Mouse (Mus musculus) heart, embryonic 10.5 days (tissue): ENCODE data around the gene Vps35l. TPM values are rescaled to one million over a fixed set of nuclear protein-coding genes. Genes with fewer than 3 reads are reported as not detected.
A peak's percentile ranks its signal among the peaks of the same experiment; 100 is the strongest.

Experiments used
- DNase-seq: peaks from one replicate; pipeline ENCODE4 v3.0.0-alpha.2; 2017; ENCODE audit warnings: low spot score
- H3K27ac ChIP-seq: fragments of 300-500 bp; sonication (generic); 2 replicates; pipeline ENCODE4 v1.5.1; 2016; ENCODE audit warnings: mild to moderate bottlenecking
- H3K27me3 ChIP-seq: fragments of 300-500 bp; sonication (generic); 2 replicates; pipeline ENCODE4 v1.6.1; 2016; ENCODE audit warnings: mild to moderate bottlenecking; ENCODE audit not compliant: poor library complexity, insufficient read depth, severe bottlenecking
- H3K36me3 ChIP-seq: fragments of 300-500 bp; sonication (generic); 2 replicates; pipeline ENCODE4 v1.6.1; 2016; ENCODE audit warnings: mild to moderate bottlenecking, moderate library complexity
- H3K4me1 ChIP-seq: fragments of 300-500 bp; sonication (generic); 2 replicates; pipeline ENCODE4 v1.6.1; 2016; ENCODE audit warnings: mild to moderate bottlenecking
- H3K4me3 ChIP-seq: fragments of 300-500 bp; sonication (generic); 2 replicates; pipeline ENCODE4 v1.5.1; 2016; ENCODE audit warnings: mild to moderate bottlenecking, moderate library complexity
- H3K9me3 ChIP-seq: fragments of 300-500 bp; sonication (generic); 2 replicates; pipeline ENCODE4 v1.6.1; 2016; ENCODE audit warnings: mild to moderate bottlenecking, moderate library complexity
- WGBS: fragments of 180-500 bp; shearing (Covaris S2); methylation state at CpG from one replicate; pipeline ENCODE4 v1.1.7; 2016; 5-methylcytosine and 5-hydroxymethylcytosine counted together
- polyA plus RNA-seq: library from polyadenylated mRNA; unstranded; fragments of >200 nt; fragmentation: Nextera tagmentation; extraction: Ambion mirVana; gene quantifications from 2 replicates; pipeline ENCODE4 v1.2.1, GENCODE M21; 2016

Gene Vps35l
- polyA plus RNA-seq, 1 experiment from 2014 or later, result 52.3 TPM

DNA sequence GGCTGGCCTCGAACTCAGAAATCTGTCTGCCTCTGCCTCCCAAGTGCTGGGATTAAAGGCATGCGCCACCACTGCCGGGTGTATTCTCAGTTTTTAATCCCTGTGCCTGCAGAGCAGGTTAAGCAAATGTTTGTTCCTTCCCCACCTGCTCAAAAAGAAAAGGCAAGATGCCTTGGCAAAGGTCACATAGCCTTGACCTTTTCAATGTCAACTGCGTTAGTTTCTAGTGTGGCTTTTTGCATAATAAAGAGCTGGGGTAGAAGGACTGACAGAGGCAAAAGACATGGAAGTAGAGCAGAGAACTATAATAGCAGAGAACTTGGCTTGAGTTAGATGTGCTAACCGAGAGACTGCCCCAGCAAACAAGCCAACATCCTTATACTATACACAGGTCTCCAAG is 29.2 kb upstream of the Vps35l start:
- Histone ChIP-seq H3K27ac (no peak overlapping the region), H3K9me3 (no peaks in the 10 kb centered on the region), H3K4me3 (no peak overlapping the region), H3K4me1 (peaks cover 6% of the 10 kb centered on the region; the same call in 1 of the 2 replicates), H3K36me3 (0 out of 2 replicates have a peak, but pooled peaks cover 2% of the 10 kb centered on the region), H3K27me3 (no peaks in the 10 kb centered on the region)
- DNase-seq, result no peak
- WGBS, result 67% methylated on average over 5 of the region's 5 CpGs

DNA sequence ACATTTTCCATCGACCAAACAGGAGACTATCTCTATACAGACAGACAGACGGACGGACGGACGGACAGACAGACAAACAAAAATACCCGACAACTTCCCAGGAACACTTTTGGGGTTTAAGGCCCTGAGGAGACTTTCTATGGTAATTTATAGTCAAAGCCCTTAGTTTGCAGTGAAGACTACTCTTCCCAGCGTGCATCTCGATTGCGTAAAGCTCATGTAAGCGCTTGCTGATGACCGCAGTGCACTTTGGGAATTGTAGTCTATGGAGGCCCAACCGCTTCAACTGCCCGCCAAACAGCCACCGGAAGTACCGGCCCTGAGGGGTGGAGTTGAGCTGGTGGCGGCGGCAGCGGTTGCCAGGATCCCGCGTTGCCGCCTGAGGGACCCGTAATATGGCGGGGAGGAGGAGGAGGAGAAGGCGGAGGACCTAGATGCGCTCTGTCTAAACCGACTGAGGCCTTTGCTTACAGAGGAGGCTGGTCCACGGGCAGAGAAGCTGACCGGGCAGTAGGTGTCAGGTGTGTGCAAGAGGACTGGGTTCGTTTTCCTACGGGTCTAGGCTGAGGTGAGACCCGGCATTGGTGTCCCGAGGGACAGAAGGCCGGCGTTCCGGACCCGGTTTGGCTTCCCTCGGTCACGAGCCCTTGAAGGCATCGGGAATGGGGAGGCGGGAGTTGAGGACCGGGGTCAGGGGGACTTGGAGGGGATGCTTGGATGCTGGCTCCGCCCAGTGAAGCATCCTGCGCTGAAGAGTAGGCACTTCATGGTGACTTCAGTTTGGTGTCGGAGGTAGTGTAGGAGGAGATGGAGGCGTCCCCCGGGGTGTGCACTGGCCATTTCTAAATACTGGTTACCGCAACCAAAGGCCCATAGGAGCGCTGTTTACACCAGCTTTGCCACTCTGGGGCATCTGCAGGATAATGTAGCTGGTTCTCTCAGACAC is 27.5 kb upstream of the Vps35l start, which contains the start of gene Ccp110:
Ccp110 (plus strand) TSS at position 325 of the 946 bp plus-strand sequence.
- no peaks in the 10 kb centered on the region for H3K27me3 ChIP-seq
- H3K27ac ChIP-seq, result peak within 1 kb of the TSS; percentile 6
- H3K4me3 ChIP-seq, result peak within 1 kb of the TSS; percentile 70
- peak; percentile 98 for DNase-seq
- WGBS, result under 1% methylated on average over 48 of the region's 48 CpGs
- no peaks in the 10 kb centered on the region for H3K9me3 ChIP-seq
- peaks cover 6% of the 10 kb centered on the region; the same call in 1 of the 2 replicates for H3K36me3 ChIP-seq
- H3K4me1 ChIP-seq, result peaks cover 6% of the 10 kb centered on the region; the same call in 1 of the 2 replicates

DNA sequence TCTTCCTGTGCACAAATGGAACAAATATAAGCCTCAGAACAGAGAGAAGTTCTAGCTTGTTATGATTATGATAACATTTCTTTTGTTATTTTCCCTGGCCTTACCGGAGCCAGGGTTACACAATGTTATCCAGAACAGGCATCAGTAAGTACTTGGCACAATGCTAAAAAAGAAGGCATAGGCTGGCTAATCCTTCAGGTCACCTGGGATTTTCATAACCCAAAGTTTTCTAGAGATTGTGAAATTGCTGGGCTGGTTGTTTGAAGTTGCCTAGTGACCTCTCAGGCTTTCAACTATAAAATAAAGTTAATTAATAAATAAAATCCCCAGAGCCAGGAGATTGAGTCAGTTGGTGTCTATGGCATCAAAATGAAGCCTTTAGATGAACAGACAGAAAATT is 25.2 kb upstream of the Vps35l start:
- Histone ChIP-seq H3K4me1 (peaks cover 6% of the 10 kb centered on the region; the same call in 1 of the 2 replicates), H3K36me3 (peaks cover 14% of the 10 kb centered on the region; the same call in 1 of the 2 replicates), H3K27ac (no peak overlapping the region), H3K9me3 (no peaks in the 10 kb centered on the region), H3K27me3 (no peaks in the 10 kb centered on the region), H3K4me3 (no peak overlapping the region)
- DNase-seq, result no peak
- 67% methylated on average over 1 of the region's 1 CpGs for WGBS

DNA sequence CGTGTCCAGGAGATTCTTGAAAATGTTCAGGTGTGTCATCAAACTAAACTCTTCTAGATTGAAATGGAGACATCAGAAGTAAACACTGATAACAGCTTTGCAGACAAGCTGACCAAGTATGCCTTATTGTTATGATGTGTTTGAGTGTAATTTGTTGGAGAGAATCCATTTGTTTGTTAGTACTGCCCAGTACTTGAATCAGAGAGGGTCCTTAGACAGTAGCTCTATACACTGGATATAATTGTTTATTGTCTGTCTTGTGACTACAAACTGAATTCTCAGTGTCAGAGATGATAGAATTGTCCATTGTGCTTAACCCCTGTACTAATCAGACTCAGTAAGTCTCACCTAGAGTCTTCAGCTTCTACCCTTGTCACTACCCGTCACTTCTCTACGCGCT is 22.0 kb upstream of the Vps35l start:
- peaks cover 31% of the 10 kb centered on the region; the same call in 1 of the 2 replicates for H3K36me3 ChIP-seq
- H3K9me3 ChIP-seq, result no peaks in the 10 kb centered on the region

DNA sequence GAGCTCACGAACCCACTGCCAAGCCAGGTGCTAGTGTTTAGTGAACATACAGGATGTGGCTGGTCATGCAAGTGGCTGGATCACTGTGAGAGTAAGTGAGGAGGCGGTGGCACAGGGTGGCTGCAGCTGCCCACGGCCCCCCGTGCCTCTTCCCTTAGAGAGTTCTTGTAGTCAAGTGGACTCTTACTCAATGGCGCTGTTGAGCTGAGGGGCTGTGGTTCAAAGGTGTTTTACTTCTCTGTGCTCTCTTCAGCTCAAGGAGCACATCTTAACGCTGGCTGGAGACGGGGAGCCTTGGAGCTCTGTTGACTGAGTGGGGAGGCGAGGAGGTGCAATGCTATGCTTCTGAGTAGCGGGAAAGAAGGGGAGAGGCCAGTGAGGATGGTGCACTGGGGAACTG is 16.1 kb upstream of the Vps35l start:
- H3K4me1 ChIP-seq, result no peaks in the 10 kb centered on the region
- DNase-seq, result no peak
- no peak overlapping the region for H3K27ac ChIP-seq
- no peaks in the 10 kb centered on the region for H3K9me3 ChIP-seq
- no peaks in the 10 kb centered on the region for H3K27me3 ChIP-seq
- peaks cover 47% of the 10 kb centered on the region for H3K36me3 ChIP-seq
- no peak overlapping the region for H3K4me3 ChIP-seq
- 87% methylated on average over 9 of the region's 9 CpGs for WGBS

More for the DNA sequence above, 22.0 kb upstream of the Vps35l start:
- no peak overlapping the region for H3K4me3 ChIP-seq
- 93% methylated on average over 4 of the region's 4 CpGs for WGBS
- H3K27me3 ChIP-seq, result no peaks in the 10 kb centered on the region
- H3K27ac ChIP-seq, result no peak overlapping the region
- peaks cover 2% of the 10 kb centered on the region; the same call in 1 of the 2 replicates for H3K4me1 ChIP-seq
- DNase-seq, result no peak

DNA sequence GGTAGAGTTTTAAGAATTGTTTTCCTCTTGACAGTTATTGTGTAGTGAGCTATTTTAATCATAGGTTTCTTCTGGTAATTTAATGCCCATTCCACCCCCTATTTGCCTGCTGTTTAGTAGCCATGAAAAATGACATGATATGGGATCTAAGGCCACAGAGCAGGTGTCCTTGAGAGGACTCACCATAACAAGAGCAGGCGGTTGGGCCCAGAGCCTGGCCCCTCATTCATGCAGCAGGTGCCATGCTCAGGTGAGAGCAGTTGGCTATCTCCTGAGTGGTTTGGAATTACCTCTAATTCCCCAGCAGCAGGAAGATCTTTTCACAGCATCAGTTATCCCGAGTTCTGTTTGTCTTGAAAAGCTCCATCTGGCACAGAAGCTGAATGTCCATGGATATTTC is 14.6 kb upstream of the Vps35l start:
- no peaks in the 10 kb centered on the region for H3K4me1 ChIP-seq
- no peaks in the 10 kb centered on the region for H3K9me3 ChIP-seq
- no peak for DNase-seq
- H3K36me3 ChIP-seq, result peaks cover 59% of the 10 kb centered on the region
- H3K27ac ChIP-seq, result no peak overlapping the region
- no peaks in the 10 kb centered on the region for H3K27me3 ChIP-seq
- no peak overlapping the region for H3K4me3 ChIP-seq
- 83% methylated on average over 2 of the region's 2 CpGs for WGBS

DNA sequence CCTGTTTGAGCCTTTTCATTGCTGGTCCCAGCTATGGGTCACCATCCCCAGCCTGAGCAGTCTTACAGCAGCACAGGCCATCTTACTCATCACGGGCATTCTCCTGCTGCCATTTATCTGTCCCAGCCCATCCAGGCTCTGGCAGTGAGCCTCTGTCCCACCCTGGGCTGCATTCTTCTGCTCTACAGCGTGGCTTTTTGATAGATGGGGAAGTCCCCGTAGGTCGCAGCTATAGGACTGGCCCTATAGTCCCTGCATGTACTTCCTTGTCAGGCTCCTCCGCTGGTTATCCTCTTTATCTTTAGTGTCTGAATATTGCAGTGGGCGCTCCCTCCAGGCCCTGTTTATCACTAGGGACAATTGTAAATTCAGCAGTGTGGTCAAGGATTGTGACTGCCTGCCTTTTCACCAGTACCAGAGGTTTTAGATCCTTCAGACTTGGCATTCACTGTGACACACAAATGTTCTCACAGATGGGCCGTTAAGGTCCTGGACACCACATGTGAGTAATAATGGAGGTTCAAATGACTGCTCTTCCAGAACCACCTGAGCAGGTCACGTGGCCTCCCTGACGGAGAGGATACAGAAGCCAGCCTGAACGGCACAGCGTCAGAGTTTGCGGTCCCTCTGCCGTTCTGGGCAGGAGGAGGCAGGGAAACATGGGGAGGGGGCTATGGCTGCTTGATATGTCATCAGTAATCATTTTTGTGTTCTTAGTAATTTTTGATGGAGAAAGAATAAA is 11.0 kb upstream of the Vps35l start:
- no peaks in the 10 kb centered on the region for H3K9me3 ChIP-seq
- 87% methylated on average over 13 of the region's 13 CpGs for WGBS
- no peaks in the 10 kb centered on the region for H3K27me3 ChIP-seq
- DNase-seq, result no peak
- no peak overlapping the region for H3K4me3 ChIP-seq
- H3K27ac ChIP-seq, result no peak overlapping the region
- H3K4me1 ChIP-seq, result no peaks in the 10 kb centered on the region
- H3K36me3 ChIP-seq, result peaks cover 62% of the 10 kb centered on the region

DNA sequence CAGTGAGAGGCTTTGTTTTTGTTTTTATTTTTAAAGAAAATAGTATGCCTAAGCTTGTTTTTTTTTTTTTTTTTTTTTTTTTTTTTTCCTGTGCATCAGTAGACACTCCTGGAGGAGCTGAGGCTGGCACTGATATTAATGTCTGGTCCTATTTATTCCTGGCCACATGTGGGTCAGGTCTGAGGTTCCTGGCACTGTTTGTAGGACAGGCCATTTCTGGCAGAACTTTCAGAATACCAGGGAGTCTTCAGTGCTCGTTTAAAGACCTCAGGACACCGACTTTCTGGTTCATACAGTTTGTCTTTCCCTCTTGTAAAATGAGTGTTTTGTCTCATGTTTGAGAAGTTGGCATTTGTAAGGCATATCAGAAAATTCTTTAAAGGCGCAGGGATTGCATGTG is 8.2 kb upstream of the Vps35l start:
- no peak overlapping the region for H3K27ac ChIP-seq
- H3K4me3 ChIP-seq, result no peak overlapping the region
- 84% methylated on average over 3 of the region's 3 CpGs for WGBS
- H3K36me3 ChIP-seq, result peaks cover 55% of the 10 kb centered on the region
- no peak for DNase-seq
- no peaks in the 10 kb centered on the region for H3K27me3 ChIP-seq
- H3K4me1 ChIP-seq, result no peaks in the 10 kb centered on the region
- H3K9me3 ChIP-seq, result no peaks in the 10 kb centered on the region

DNA sequence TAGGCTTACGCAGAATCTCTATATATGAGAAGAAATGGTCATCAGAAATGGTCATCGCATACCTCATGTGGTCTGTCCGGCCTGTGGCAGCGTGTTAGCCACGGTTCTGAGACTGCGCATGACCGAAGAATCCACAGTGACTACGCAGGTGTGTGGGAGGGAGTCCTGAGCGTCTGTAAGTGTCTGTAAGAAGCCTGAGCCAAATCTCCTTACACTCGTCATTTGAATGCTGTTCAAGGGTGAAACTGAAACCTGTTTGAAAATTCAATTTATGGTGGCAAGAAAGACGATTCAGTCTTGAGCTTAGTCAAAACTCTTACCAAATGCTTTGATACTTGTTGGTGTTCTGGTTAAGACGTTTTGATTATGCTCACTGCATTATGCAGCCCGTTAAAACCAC is 6.8 kb upstream of the Vps35l start:
- DNase-seq, result peak; percentile 46
- 93% methylated on average over 13 of the region's 13 CpGs for WGBS
- no peaks in the 10 kb centered on the region for H3K9me3 ChIP-seq
- H3K27me3 ChIP-seq, result no peaks in the 10 kb centered on the region
- no peak overlapping the region for H3K4me3 ChIP-seq
- H3K36me3 ChIP-seq, result peaks cover 42% of the 10 kb centered on the region; the same call in 1 of the 2 replicates
- H3K27ac ChIP-seq, result no peak overlapping the region
- H3K4me1 ChIP-seq, result no peaks in the 10 kb centered on the region

DNA sequence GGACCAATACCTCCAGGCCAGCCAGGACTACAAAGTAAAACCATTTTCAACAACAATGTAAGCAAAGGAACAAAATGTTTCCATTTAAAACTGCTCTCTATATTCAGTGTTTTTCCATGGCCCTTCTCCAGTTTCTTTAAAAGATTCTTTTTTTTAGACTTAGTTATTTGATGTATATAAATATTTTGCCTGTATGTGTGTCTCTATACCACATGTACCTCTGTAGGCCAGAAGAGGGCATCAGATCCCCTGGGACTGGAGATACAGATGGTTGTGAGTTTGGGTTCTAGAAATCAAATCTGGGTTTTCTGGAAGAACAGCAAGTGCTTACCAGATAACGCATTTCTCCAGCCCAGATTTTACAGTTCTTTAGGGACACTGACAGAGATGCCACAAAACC is 1.3 kb upstream of the Vps35l start:
- Histone ChIP-seq H3K27ac (no peak overlapping the region), H3K9me3 (no peaks in the 10 kb centered on the region), H3K36me3 (peaks cover 10% of the 10 kb centered on the region; the same call in 1 of the 2 replicates), H3K27me3 (no peaks in the 10 kb centered on the region), H3K4me1 (peaks cover 15% of the 10 kb centered on the region), H3K4me3 (no peak overlapping the region)
- DNase-seq, result no peak
- WGBS, result 78% methylated on average over 1 of the region's 1 CpGs

DNA sequence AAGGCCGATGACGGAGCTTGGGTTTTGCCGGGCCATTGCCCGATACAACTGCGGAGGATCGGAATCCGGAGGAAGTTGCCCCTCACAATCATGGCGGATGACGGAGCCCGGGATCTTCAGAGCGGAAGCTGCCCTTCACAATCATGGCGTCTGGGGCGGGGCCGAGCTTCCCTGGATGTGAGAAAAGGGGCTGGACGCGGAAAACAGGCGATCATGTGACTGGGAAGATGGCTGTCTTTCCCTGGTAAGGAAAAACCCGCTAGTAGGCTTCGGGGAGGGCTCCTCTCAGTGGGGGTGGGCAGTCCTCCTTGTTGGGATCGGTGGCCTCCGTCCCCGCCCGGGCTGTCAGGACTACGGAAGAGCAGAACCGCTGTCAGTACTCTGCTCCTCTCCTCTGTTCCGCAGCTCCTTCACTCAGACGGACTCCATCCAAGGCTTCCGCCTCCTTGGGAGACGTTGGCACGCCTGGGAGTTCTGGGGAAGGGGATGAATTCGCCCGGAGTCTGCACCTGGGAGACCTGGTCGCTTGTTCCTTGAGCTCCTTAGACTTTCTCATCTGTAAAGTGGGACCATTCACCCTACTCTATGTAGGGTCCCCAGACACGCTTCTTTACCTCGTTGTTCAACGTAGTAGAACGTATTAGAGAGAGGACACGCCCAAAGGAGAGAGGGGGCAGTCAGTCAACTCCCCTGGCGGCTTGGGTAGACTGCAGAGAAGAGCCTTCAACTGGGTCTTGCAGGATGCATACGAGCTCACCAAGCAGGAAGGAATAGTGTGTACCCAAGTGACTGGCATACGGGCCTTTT is 709 bp downstream of the Vps35l start:
- peak overlapping the region; percentile 88 for H3K27ac ChIP-seq

DNA sequence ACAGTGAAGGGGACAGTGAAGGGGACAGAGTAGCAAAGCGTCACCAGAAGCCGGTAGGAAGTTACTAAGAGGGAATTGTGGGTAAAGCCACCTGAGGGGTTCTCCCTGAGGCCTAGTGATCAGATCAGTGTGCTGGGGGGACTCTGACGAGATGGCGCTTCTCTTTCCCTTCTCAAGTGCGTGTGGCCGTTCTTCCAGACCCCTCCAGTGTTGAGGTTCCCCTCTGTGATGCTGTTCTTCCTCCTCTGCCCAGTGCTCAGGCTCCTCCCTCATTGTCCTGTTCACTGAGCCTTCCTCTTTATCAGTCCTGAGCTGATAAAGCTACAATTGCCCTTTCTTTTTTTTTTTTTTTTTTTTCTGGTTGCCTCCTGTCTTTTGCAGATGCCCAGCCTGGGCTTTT is 2.3 kb downstream of the Vps35l start:
- Histone ChIP-seq H3K4me3 (no peak overlapping the region), H3K27me3 (no peaks in the 10 kb centered on the region), H3K9me3 (no peaks in the 10 kb centered on the region), H3K36me3 (peaks cover 24% of the 10 kb centered on the region), H3K4me1 (peaks cover 15% of the 10 kb centered on the region), H3K27ac (no peak overlapping the region)
- no peak for DNase-seq
- WGBS, result 65% methylated on average over 6 of the region's 6 CpGs

More for the DNA sequence above, 709 bp downstream of the Vps35l start:
- no peaks in the 10 kb centered on the region for H3K9me3 ChIP-seq
- H3K36me3 ChIP-seq, result peaks cover 10% of the 10 kb centered on the region
- DNase-seq, result peak; percentile 98
- no peaks in the 10 kb centered on the region for H3K27me3 ChIP-seq
- H3K4me3 ChIP-seq, result peak overlapping the region; percentile 83
- H3K4me1 ChIP-seq, result peaks cover 15% of the 10 kb centered on the region
- WGBS, result 3% methylated on average over 41 of the region's 41 CpGs
